Mouse (Mus musculus): ENCODE results near the gene Wdsub1.

Wdsub1 gene

DNA sequence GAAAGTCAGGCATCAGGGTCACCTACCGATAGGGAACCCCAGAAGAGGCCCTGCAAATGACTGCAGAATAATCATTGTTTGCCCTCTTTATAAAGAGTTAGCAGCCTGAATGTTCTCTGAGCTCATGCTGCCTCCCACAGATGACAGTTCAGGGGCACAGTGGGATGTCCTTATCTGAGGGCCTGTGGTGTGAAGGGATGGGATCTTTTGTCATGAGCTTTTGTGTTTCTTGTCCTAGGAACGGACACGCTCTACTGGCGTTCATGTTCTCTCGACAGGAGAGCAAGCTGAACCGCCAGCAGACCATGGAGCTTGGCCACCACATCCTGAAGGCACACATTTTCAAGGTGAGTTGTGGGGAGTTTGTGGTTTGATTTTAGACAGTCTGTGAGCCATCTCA, 76.4 kb downstream of the Wdsub1 start:
- in situ Hi-C loops (cut with MboI, MseI): no loop called here

DNA sequence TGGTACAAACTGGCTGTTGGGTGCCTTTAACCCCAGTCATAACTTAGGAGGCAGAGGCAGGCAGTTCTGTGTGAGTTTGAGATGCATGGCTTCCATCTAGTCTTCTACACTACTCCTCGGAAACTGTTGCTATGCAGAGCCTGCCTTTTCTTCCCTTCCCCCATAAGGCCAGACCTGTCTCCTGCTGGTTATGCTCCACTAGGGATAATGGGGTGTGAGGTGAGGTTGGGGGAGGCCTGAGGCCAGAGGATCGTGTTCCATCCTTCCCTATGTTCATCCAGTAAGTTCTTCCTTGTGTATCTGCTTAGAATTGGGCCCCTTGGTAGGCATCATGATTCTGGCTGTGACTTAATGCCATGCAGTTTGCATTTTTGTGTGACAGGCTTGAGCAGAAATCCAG, 76.8 kb downstream of the Wdsub1 start:
- in situ Hi-C loops (cut with MboI, MseI): no loop called here

DNA sequence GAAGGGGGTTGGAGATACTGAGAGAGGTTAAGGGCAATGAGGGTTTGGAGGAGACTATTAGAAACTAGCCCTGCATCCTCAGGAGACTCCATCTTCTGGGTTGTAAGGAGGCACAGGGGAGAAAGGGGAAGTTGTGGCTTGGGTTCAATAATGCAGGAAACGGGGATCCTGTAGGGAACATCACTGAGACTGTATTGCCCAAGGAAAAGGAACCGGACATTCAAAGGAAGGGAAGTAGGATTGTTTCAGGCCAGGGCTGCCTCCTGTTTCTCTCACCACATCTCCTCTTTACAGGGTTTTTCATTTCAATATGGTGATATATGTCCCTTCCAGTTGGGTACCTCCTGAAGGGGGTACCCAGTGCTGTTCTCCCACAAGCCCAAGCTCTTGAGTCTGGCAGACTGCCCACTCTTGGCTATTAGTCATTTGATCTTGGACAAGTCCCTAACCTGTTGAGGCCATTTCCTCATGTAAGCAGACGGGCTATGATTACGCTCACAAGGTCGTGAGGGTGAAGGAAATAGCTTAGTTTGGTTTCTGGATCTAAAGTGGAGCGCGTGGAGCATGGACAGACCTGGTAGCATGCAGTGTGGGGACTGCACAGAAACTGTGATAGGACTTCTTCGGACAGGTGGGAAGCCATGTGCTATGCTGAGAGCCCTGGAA, 79.5 kb downstream of the Wdsub1 start:
- in situ Hi-C loops (cut with MboI, MseI): no loop called here

Data from T-helper 2 cell (primary cell).